Mouse (Mus musculus) midbrain, embryonic 16.5 days (tissue): ENCODE results near the gene Gprin2. TPM values are rescaled to one million over a fixed set of nuclear protein-coding genes. Genes with fewer than 3 reads are reported as not detected.

ENCODE experiments used
- ATAC-seq: fragments of 200-750 bp; cut with Nextera tagmentation; 2 replicates; pipeline ENCODE4 v1.8.0; 2017; ENCODE audit warnings: moderate TSS enrichment
- H3K27ac ChIP-seq: fragments of 300-500 bp; sonication (generic); 2 replicates; pipeline ENCODE4 v1.5.1; 2014; ENCODE audit warnings: mild to moderate bottlenecking, low read length, mixed read lengths
- H3K27me3 ChIP-seq: fragments of 300-500 bp; sonication (generic); 2 replicates; pipeline ENCODE4 v1.6.1; 2014; ENCODE audit warnings: low read depth, low read length, mixed read lengths; ENCODE audit not compliant: control insufficient read depth, insufficient read depth
- H3K36me3 ChIP-seq: fragments of 300-500 bp; sonication (generic); 2 replicates; pipeline ENCODE4 v1.6.1; 2014; ENCODE audit warnings: mild to moderate bottlenecking, low read length, moderate library complexity, mixed read lengths; ENCODE audit not compliant: control insufficient read depth, insufficient read depth
- H3K4me1 ChIP-seq: fragments of 300-500 bp; sonication (generic); 2 replicates; pipeline ENCODE4 v1.6.1; 2014; ENCODE audit warnings: mild to moderate bottlenecking, low read length, mixed read lengths; ENCODE audit not compliant: control insufficient read depth, insufficient read depth
- H3K4me2 ChIP-seq: fragments of 300-500 bp; sonication (generic); 2 replicates; pipeline ENCODE4 v1.6.1; 2014; ENCODE audit warnings: mild to moderate bottlenecking, low read length, mixed read lengths
- H3K4me3 ChIP-seq: fragments of 300-500 bp; sonication (generic); 2 replicates; pipeline ENCODE4 v1.5.1; 2014; ENCODE audit warnings: low read depth, mild to moderate bottlenecking, low read length, moderate library complexity, mixed read lengths
- H3K9ac ChIP-seq: fragments of 300-500 bp; sonication (generic); 2 replicates; pipeline ENCODE4 v1.6.1; 2014; ENCODE audit warnings: low read depth, low read length, mixed read lengths
- H3K9me3 ChIP-seq: fragments of 300-500 bp; sonication (generic); replicated peaks from 2 replicates; pipeline ENCODE4 v1.6.1; 2014; ENCODE audit warnings: mild to moderate bottlenecking, low read length, mixed read lengths; ENCODE audit not compliant: control insufficient read depth, poor library complexity, severe bottlenecking
- WGBS: fragments of 180-500 bp; shearing (Covaris S2); extraction: QIAGEN DNeasy Blood & Tissue Kit; methylation state at CpG from one replicate; pipeline ENCODE4 v1.1.7; 2014; 5-methylcytosine and 5-hydroxymethylcytosine counted together
- polyA plus RNA-seq: library from polyadenylated mRNA; unstranded; fragments of >200 nt; fragmentation: Nextera tagmentation; extraction: Ambion mirVana; gene quantifications from 2 replicates; pipeline ENCODE4 v1.2.1, GENCODE M21; 2015

The Gprin2 gene
- polyA plus RNA-seq, 1 experiment from 2014 or later = 8.7 TPM

- H3K4me1 ChIP-seq = no peaks in the 10 kb centered on the region
- H3K27me3 ChIP-seq = no peaks in the 10 kb centered on the region
- H3K4me3 ChIP-seq = no peak overlapping the region
- H3K4me2 ChIP-seq = no peak overlapping the region
- no peak overlapping the region for H3K27ac ChIP-seq
- no peak overlapping the region for H3K9ac ChIP-seq
- WGBS = 67% methylated on average over 15 of the region's 15 CpGs
- H3K9me3 ChIP-seq = no peaks in the 10 kb centered on the region
- H3K36me3 ChIP-seq = no peaks in the 10 kb centered on the region
- ATAC-seq = no peak
These were observed 61.5 kb downstream of the Gprin2 start for GRCm38 (mm10) chr14:34139671-34140664.

Other genes starting within 250 kb of the Gprin2 start
- 0.07 and 0.14 TPM in 2 replicates for gene Rbp3, start 247.7 kb downstream of the Gprin2 start, polyA plus RNA-seq
- 0.83 and 1.1 TPM in 2 replicates for gene Zfp488, start 222.9 kb downstream of the Gprin2 start, polyA plus RNA-seq
- not detected in 2 replicates for gene Gm30083, start 186.5 kb downstream of the Gprin2 start, polyA plus RNA-seq
- gene Gm5460, start 184.9 kb downstream of the Gprin2 start, polyA plus RNA-seq = not detected in 2 replicates
- gene Antxrl, start 148.9 kb downstream of the Gprin2 start, polyA plus RNA-seq = not detected in 2 replicates
- gene Anxa8, start 115.7 kb downstream of the Gprin2 start, polyA plus RNA-seq = 0.24 TPM in 1 of 2 replicates, not detected in the other
- gene A630023A22Rik, start 98.9 kb downstream of the Gprin2 start, polyA plus RNA-seq = not detected in 2 replicates
- gene Npy4r, start 49.2 kb downstream of the Gprin2 start, polyA plus RNA-seq = 0.19 and 0.23 TPM in 2 replicates
- gene Syt15, start 17.9 kb upstream of the Gprin2 start, polyA plus RNA-seq = 0.63 and 0.68 TPM in 2 replicates
- 4.8 and 6.4 TPM in 2 replicates for gene Shld2, start 108.8 kb upstream of the Gprin2 start, polyA plus RNA-seq
- 89.8 and 92.8 TPM in 2 replicates for gene Glud1, start 109.1 kb upstream of the Gprin2 start, polyA plus RNA-seq
- gene Fam25c, start 153.8 kb upstream of the Gprin2 start, polyA plus RNA-seq = not detected in 2 replicates
- 27.6 and 31.0 TPM in 2 replicates for gene Sncg, start 173.1 kb upstream of the Gprin2 start, polyA plus RNA-seq
- 3.5 and 3.6 TPM in 2 replicates for gene Mmrn2, start 173.8 kb upstream of the Gprin2 start, polyA plus RNA-seq